Mouse (Mus musculus): ENCODE measurements around the gene Cdh13.

DNA sequence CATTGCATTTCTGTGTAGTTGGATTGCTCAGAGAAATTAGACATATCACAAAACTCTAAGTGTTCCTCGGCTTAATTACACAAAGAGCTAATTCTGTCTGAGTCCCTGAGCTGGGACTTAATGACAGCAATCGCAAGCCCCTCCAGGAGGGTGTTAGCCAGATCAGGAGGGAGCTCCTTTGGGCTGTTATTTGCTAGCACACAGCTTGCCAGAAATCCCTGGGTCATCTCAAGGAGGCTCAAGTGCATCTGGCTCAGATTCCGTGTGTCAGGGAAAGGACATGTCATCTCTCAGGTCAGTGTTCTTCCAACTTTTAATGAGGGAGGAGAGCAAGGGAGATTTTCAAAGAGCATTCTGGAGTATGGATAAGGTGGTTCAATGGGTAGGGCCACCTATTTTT, 154.3 kb downstream of the Cdh13 start:
- TF ChIP-seq CTCF (IDR thresholded peaks at IDR 0.05) (no peak), POLR2A (IDR thresholded peaks at IDR 0.05; ENCODE audit: insufficient read depth, low read depth, low read length) (no peak)

Measured in heart, adult 2 months (tissue).